Mouse (Mus musculus) Patski (cell line): Measurements from ENCODE around the gene Zfp746. TPM values are rescaled to one million over a fixed set of nuclear protein-coding genes. Genes with fewer than 3 reads are reported as not detected.

ENCODE experiments used
- ATAC-seq: fragments of 100-300 bp; one replicate; pipeline ENCODE4 v1.8.0; 2021
- CTCF ChIA-PET: fragments of 350-600 bp; sonication (Branson Sonifier 250); formaldehyde crosslinking; loops from one replicate; lab custom pipeline; 2022; ENCODE audit warnings: inconsistent platforms; lab: Charles Lee
- POLR2A ChIA-PET: fragments of 350-600 bp; sonication (Branson Sonifier 250); formaldehyde crosslinking; loops from one replicate; lab custom pipeline; 2022; ENCODE audit warnings: antibody characterized with exemption, inconsistent platforms; lab: Charles Lee
- DNase-seq: peaks from one replicate; pipeline ENCODE4 v3.0.0-alpha.2; 2011; ENCODE audit warnings: low read depth, low spot score
- H3K27me3 ChIP-seq: fragments of 371-371 bp; one replicate; pipeline ENCODE4 v1.5.1; 2021
- CTCF ChIP-seq: fragments of 100-300 bp; IDR thresholded peaks from one replicate; pipeline ENCODE4 v1.5.1; 2021
- in situ Hi-C: fragments of 300-500 bp; cut with MboI; formaldehyde crosslinking; loops from 3 replicates; pipeline ENCODE4 v1.11.1; 2018; ENCODE audit warnings: low pct_unique_long_range_greater_than_20kb, mixed read lengths
- polyA plus RNA-seq: library from polyadenylated mRNA; unstranded; gene quantifications from one replicate; pipeline ENCODE4 v1.2.3, GENCODE M21; 2021

The Zfp746 gene
- polyA plus RNA-seq, 1 experiment from 2014 or later: 27.9 TPM

GRCm38 (mm10) chr6:48065587-48066075 lies 20.8 kb downstream of the Zfp746 start:
- ATAC-seq: no peak
- no peak for DNase-seq
- in situ Hi-C loops: no loop called here

GRCm38 (mm10) chr6:48064451-48064850 lies 21.9 kb downstream of the Zfp746 start:
- no peak for DNase-seq
- no peak for ATAC-seq
- ChIA-PET POLR2A (no interaction called here), CTCF (no interaction called here)
- no peaks in the 10 kb centered on the region for H3K27me3 ChIP-seq
- TF ChIP-seq CTCF: no peak
- in situ Hi-C loops: no loop called here

More at GRCm38 (mm10) chr6:48065587-48066075, 20.8 kb downstream of the Zfp746 start:
- POLR2A ChIA-PET: no interaction called here
- CTCF ChIA-PET: no interaction called here
- H3K27me3 ChIP-seq: no peaks in the 10 kb centered on the region
- TF ChIP-seq CTCF: no peak

GRCm38 (mm10) chr6:48063940-48064339 lies 22.5 kb downstream of the Zfp746 start:
- ChIA-PET POLR2A (no interaction called here), CTCF (no interaction called here)
- no peak for ATAC-seq
- no peak for DNase-seq
- TF ChIP-seq CTCF: no peak
- no peaks in the 10 kb centered on the region for H3K27me3 ChIP-seq
- in situ Hi-C loops: no loop called here

GRCm38 (mm10) chr6:48060895-48061294 lies 25.5 kb downstream of the Zfp746 start:
- TF ChIP-seq CTCF: no peak
- ATAC-seq (no peak), DNase-seq (no peak)
- ChIA-PET CTCF (no interaction called here), POLR2A (no interaction called here)
- in situ Hi-C loops: no loop called here
- no peaks in the 10 kb centered on the region for H3K27me3 ChIP-seq

- CTCF ChIA-PET: no interaction called here
- no peak for DNase-seq
- in situ Hi-C loops: no loop called here
- TF ChIP-seq CTCF: no peak
- POLR2A ChIA-PET: no interaction called here
- H3K27me3 ChIP-seq: no peaks in the 10 kb centered on the region
- ATAC-seq: no peak
Observed at GRCm38 (mm10) chr6:48060421-48060820, 26.0 kb downstream of the Zfp746 start.

GRCm38 (mm10) chr6:48052136-48052535 lies 34.3 kb downstream of the Zfp746 start:
- ATAC-seq (no peak), DNase-seq (no peak)
- POLR2A ChIA-PET: no interaction called here
- TF ChIP-seq CTCF: no peak
- H3K27me3 ChIP-seq: no peaks in the 10 kb centered on the region
- CTCF ChIA-PET: no interaction called here
- in situ Hi-C loops: no loop called here

- ATAC-seq (no peak), DNase-seq (no peak)
- H3K27me3 ChIP-seq: no peaks in the 10 kb centered on the region
- in situ Hi-C loops: no loop called here
- no peak for TF ChIP-seq CTCF
- CTCF ChIA-PET: no interaction called here
- POLR2A ChIA-PET: no interaction called here
Observed at GRCm38 (mm10) chr6:48051666-48052065, 34.7 kb downstream of the Zfp746 start.

- DNase-seq (no peak), ATAC-seq (no peak)
- no peaks in the 10 kb centered on the region for H3K27me3 ChIP-seq
- CTCF ChIA-PET: interaction anchor here (1.0 kb wide), 2 partner anchors 33 to 71 kb away, joined by 3 read pairs; no protein-coding TSS in a partner anchor
- peak; percentile 5 for TF ChIP-seq CTCF
- in situ Hi-C loops: no loop called here
- POLR2A ChIA-PET: no interaction called here
Observed at GRCm38 (mm10) chr6:48049273-48050065, 36.9 kb downstream of the Zfp746 start.

GRCm38 (mm10) chr6:48048426-48049272 lies 37.7 kb downstream of the Zfp746 start, which contains the start of gene Zfp777:
Gene Zfp777, minus strand, starts transcription at chr6:48048911.
- DNase-seq (peak; percentile 27), ATAC-seq (peak; percentile 68)
- H3K27me3 ChIP-seq: no peaks in the 10 kb centered on the region
- POLR2A ChIA-PET: interaction anchor here (1.0 kb wide), 1 partner anchor 70 kb away, joined by 3 read pairs; no protein-coding TSS in a partner anchor
- peak; percentile 81 for TF ChIP-seq CTCF
- CTCF ChIA-PET: interaction anchor here (1.0 kb wide), 1 partner anchor 32 kb away, joined by 3 read pairs; no protein-coding TSS in a partner anchor
- in situ Hi-C loops: no loop called here

GRCm38 (mm10) chr6:48047450-48048351 lies 38.7 kb downstream of the Zfp746 start:
- DNase-seq (no peak), ATAC-seq (peak; percentile 46)
- TF ChIP-seq CTCF: peak; percentile 19
- CTCF ChIA-PET: no interaction called here
- H3K27me3 ChIP-seq: no peaks in the 10 kb centered on the region
- in situ Hi-C loops: no loop called here
- POLR2A ChIA-PET: interaction anchor here (1.0 kb wide), 1 partner anchor 69 kb away, joined by 3 read pairs; no protein-coding TSS in a partner anchor
